Mouse (Mus musculus) MEL (cell line): Measurements from ENCODE around the gene Ifnar2. TPM values are rescaled to one million over a fixed set of nuclear protein-coding genes. Genes with fewer than 3 reads are reported as not detected.

ENCODE experiments used
- DNase-seq: peaks from one replicate; pipeline ENCODE4 v3.0.0; 2011; ENCODE audit warnings: low read depth, low spot score
- H3K27ac ChIP-seq: 2 replicates; pipeline ENCODE4 v1.5.1; 2012; ENCODE audit warnings: low read depth, mild to moderate bottlenecking, control low read depth, low read length, moderate library complexity; ENCODE audit not compliant: control insufficient read depth
- H3K27me3 ChIP-seq, 2 experiments: fragments of 150-350 bp in 1 of 2; sonication (generic) in 1 of 2; 2 replicates each; pipeline ENCODE4 v1.6.1; 2012; ENCODE audit warnings: low read length in 2 of 2, mild to moderate bottlenecking in 2 of 2, improper control_type of control experiment in 1 of 2, moderate library complexity in 1 of 2; ENCODE audit not compliant: insufficient read depth in 2 of 2, control insufficient read depth in 1 of 2
- H3K36me3 ChIP-seq, 2 experiments: 2 replicates each; pipeline ENCODE4 v1.6.1; 2012 to 2014; ENCODE audit warnings: low read length in 2 of 2, improper control_type of control experiment in 1 of 2, inconsistent platforms in 1 of 2, mild to moderate bottlenecking in 1 of 2; ENCODE audit not compliant: insufficient read depth in 2 of 2, control insufficient read depth in 1 of 2
- H3K4me1 ChIP-seq, 2 experiments: fragments of 150-350 bp in 1 of 2; sonication (generic) in 1 of 2; 2 replicates each; pipeline ENCODE4 v1.6.1; 2012; ENCODE audit warnings: low read length in 2 of 2, improper control_type of control experiment in 1 of 2, mild to moderate bottlenecking in 1 of 2; ENCODE audit not compliant: insufficient read depth in 2 of 2, control insufficient read depth in 1 of 2
- H3K4me3 ChIP-seq, 2 experiments: fragments of 150-350 bp in 1 of 2; sonication (generic) in 1 of 2; 2 replicates each; pipeline ENCODE4 v1.5.1; 2012; ENCODE audit warnings: low read depth in 2 of 2, low read length in 2 of 2, mild to moderate bottlenecking in 2 of 2, moderate library complexity in 2 of 2, control low read depth in 1 of 2, improper control_type of control experiment in 1 of 2; ENCODE audit not compliant: control insufficient read depth in 1 of 2, insufficient read depth in 1 of 2
- H3K79me2 ChIP-seq: 2 replicates; pipeline ENCODE4 v1.6.1; 2012; ENCODE audit warnings: mild to moderate bottlenecking, low read length, moderate library complexity; ENCODE audit not compliant: control insufficient read depth, poor library complexity, insufficient read depth
- H3K9ac ChIP-seq: 2 replicates; pipeline ENCODE4 v1.6.1; 2012; ENCODE audit warnings: low read depth, mild to moderate bottlenecking, control low read depth, low read length, moderate library complexity; ENCODE audit not compliant: control insufficient read depth, poor library complexity, severe bottlenecking
- H3K9me3 ChIP-seq: fragments of 150-350 bp; sonication (generic); replicated peaks from 2 replicates; pipeline ENCODE4 v1.6.1; 2012; ENCODE audit warnings: mild to moderate bottlenecking, low read length, improper control_type of control experiment, moderate library complexity; ENCODE audit not compliant: insufficient read depth
- EP300 ChIP-seq, 2 experiments: IDR thresholded peaks; 2 replicates each; pipeline ENCODE4 v1.6.1; 2011; ENCODE audit warnings: improper control_type of control experiment in 2 of 2, low read length in 2 of 2, low read depth in 1 of 2, mild to moderate bottlenecking in 1 of 2
- ETS1 ChIP-seq: IDR thresholded peaks from 2 replicates; pipeline ENCODE4 v1.6.1; 2012; ENCODE audit warnings: low read depth, mild to moderate bottlenecking, inconsistent platforms, low read length, improper control_type of control experiment, moderate library complexity
- MEF2A ChIP-seq: IDR thresholded peaks from 2 replicates; pipeline ENCODE4 v1.6.1; 2014; ENCODE audit warnings: low read depth, mild to moderate bottlenecking, inconsistent platforms, low read length, improper control_type of control experiment; ENCODE audit not compliant: poor library complexity, insufficient replicate concordance, severe bottlenecking; ENCODE audit errors: extremely low read depth
- MXI1 ChIP-seq: IDR thresholded peaks from 2 replicates; pipeline ENCODE4 v1.6.1; 2011; ENCODE audit warnings: mild to moderate bottlenecking, low read depth, low read length, improper control_type of control experiment
- MYB ChIP-seq: IDR thresholded peaks from 2 replicates; pipeline ENCODE4 v1.6.1; 2011; ENCODE audit warnings: mild to moderate bottlenecking, low read depth, low read length, improper control_type of control experiment
- NELFE ChIP-seq: IDR thresholded peaks from 2 replicates; pipeline ENCODE4 v1.6.1; 2011; ENCODE audit warnings: low read depth, low read length, improper control_type of control experiment
- NRF1 ChIP-seq: IDR thresholded peaks from 2 replicates; pipeline ENCODE4 v1.6.1; 2014; ENCODE audit warnings: low read depth, mild to moderate bottlenecking, inconsistent platforms, low read length, improper control_type of control experiment, moderate library complexity; ENCODE audit not compliant: poor library complexity, insufficient read depth, severe bottlenecking
- POLR2A ChIP-seq, 2 experiments: IDR thresholded peaks; 2 replicates each; pipeline ENCODE4 v1.6.1; 2011 to 2012; ENCODE audit warnings: low read length in 2 of 2, mild to moderate bottlenecking in 2 of 2, control low read depth in 1 of 2, improper control_type of control experiment in 1 of 2, low read depth in 1 of 2, moderate library complexity in 1 of 2; ENCODE audit not compliant: control insufficient read depth in 1 of 2, insufficient read depth in 1 of 2, poor library complexity in 1 of 2
- POLR2AphosphoS2 ChIP-seq: IDR thresholded peaks from 2 replicates; pipeline ENCODE4 v1.6.1; 2011; ENCODE audit warnings: low read length, improper control_type of control experiment
- POLR2AphosphoS5 ChIP-seq: IDR thresholded peaks from 2 replicates; pipeline ENCODE4 v1.6.1; 2012; ENCODE audit warnings: low read depth, borderline replicate concordance, mild to moderate bottlenecking, inconsistent platforms, low read length, moderate library complexity, mixed read lengths
- RAD21 ChIP-seq: IDR thresholded peaks from 2 replicates; pipeline ENCODE4 v1.6.1; 2011; ENCODE audit warnings: mild to moderate bottlenecking, low read depth, low read length, improper control_type of control experiment
- SMC3 ChIP-seq: IDR thresholded peaks from 2 replicates; pipeline ENCODE4 v1.6.1; 2011; ENCODE audit warnings: low read depth, low read length, improper control_type of control experiment
- UBTF ChIP-seq: IDR thresholded peaks from 2 replicates; pipeline ENCODE4 v1.6.1; 2012; ENCODE audit warnings: low read depth, mild to moderate bottlenecking, inconsistent platforms, low read length, improper control_type of control experiment, moderate library complexity, borderline replicate concordance; ENCODE audit not compliant: insufficient read depth
- USF1 ChIP-seq: IDR thresholded peaks from 2 replicates; pipeline ENCODE4 v1.6.1; 2014; ENCODE audit warnings: low read depth, mild to moderate bottlenecking, inconsistent platforms, low read length, improper control_type of control experiment, moderate library complexity
- ZNF384 ChIP-seq: IDR thresholded peaks from 2 replicates; pipeline ENCODE4 v1.6.1; 2012; ENCODE audit warnings: low read depth, mild to moderate bottlenecking, inconsistent platforms, low read length, improper control_type of control experiment
- polyA plus RNA-seq, 2 experiments: library from polyadenylated mRNA; stranded (reverse) in 1 of 2; unstranded in 1 of 2; fragments of >175 nt in 1 of 2; fragments of >200 nt in 1 of 2; gene quantifications; 2 replicates each; pipeline versions ENCODE4 v1.2.1 to v1.2.4; 2012; ENCODE audit warnings: low replicate concordance in 2 of 2, low read depth in 1 of 2; ENCODE audit not compliant: insufficient read length in 2 of 2, insufficient read depth in 1 of 2, missing spikeins in 1 of 2
- total RNA-seq: library from RNA; depleted of rRNA; stranded (reverse); fragments of 300-350 nt; gene quantifications from 2 replicates; pipeline ENCODE4 v1.2.3, GENCODE M21; 2012

Gene Ifnar2
- total and polyA plus RNA-seq, 3 experiments = 21.8 to 38.3 TPM; not detected in 1

GRCm38 (mm10) chr16:91330496-91330895 lies 42.1 kb upstream of the Ifnar2 start:
- DNase-seq = no peak
- Histone ChIP-seq H3K9me3 (no peaks in the 10 kb centered on the region), H3K27ac (no peak overlapping the region), H3K27me3 (peaks cover 2 to 5% of the 10 kb centered on the region in 2 experiments; a peak in 2 of 4 replicates), H3K36me3 (no peaks in the 10 kb centered on the region), H3K9ac (no peak overlapping the region), H3K4me3 (no peak overlapping the region), H3K79me2 (no peaks in the 10 kb centered on the region), H3K4me1 (no peaks in the 10 kb centered on the region)
- TF ChIP-seq POLR2A (IDR thresholded peaks at IDR 0.05; ENCODE audit: control insufficient read depth in 1 of 2, insufficient read depth in 1 of 2, low read depth in 1 of 2, low read length in 2 of 2, poor library complexity in 1 of 2) (no peak), ETS1 (no peak), UBTF (no peak), MXI1 (no peak), ZNF384 (no peak), NELFE (no peak), SMC3 (no peak)

DNA sequence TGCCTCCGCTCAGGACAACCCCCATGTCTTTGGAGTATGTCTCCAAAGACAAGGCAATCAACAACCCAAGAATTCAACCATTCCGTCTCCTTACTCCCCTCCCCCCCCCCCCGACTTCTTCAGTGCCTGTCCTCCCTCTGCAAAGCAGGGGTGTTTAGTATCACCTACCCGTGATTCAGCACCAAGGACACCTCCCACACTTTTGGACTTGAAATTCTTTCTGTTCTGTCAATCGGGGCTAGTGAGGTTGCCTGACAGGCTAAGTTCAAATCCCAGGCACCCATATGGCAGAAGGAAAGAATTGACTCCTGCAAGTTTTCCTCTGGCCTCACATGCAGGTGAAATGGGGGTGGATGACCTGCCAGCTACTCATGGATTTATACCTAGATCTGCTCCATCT lies 41.4 kb upstream of the Ifnar2 start:
- peak; percentile 64 for DNase-seq
- Histone ChIP-seq H3K27ac (no peak overlapping the region), H3K4me3 (no peak overlapping the region), H3K27me3 (peaks cover 2 to 5% of the 10 kb centered on the region in 2 experiments; a peak in 2 of 4 replicates), H3K79me2 (no peaks in the 10 kb centered on the region), H3K4me1 (0 out of 4 replicates have a peak, but pooled peaks cover 0 to 3% of the 10 kb centered on the region in 2 experiments), H3K9ac (no peak overlapping the region), H3K36me3 (no peaks in the 10 kb centered on the region), H3K9me3 (no peaks in the 10 kb centered on the region)
- TF ChIP-seq NRF1 = no peak
- no peak for TF ChIP-seq RAD21

DNA sequence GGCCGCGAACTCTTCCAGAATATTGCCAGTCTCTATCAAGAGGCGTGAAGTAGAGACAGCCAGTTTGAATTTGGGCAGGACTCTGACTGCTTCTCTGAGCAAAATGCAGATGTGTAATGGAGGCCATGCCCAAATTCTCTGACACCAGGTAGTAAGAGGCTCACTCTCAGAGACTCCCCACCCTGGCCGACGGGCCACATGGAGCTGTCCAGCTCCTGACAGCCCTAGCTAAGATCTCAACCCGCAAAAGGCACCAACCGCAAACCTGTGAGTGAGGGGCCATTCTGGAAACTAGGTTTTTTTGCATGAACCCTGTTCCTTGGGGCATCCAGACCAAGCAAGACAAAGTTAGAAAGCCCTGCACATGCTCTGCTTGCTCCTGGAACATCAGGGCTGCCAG lies 39.7 kb upstream of the Ifnar2 start:
- Histone ChIP-seq H3K9ac (no peak overlapping the region), H3K4me1 (0 out of 4 replicates have a peak, but pooled peaks cover 0 to 8% of the 10 kb centered on the region in 2 experiments), H3K4me3 (no peak overlapping the region), H3K27me3 (peaks cover 2 to 5% of the 10 kb centered on the region in 2 experiments; a peak in 2 of 4 replicates), H3K79me2 (no peaks in the 10 kb centered on the region), H3K36me3 (no peaks in the 10 kb centered on the region), H3K27ac (no peak overlapping the region), H3K9me3 (no peaks in the 10 kb centered on the region)
- DNase-seq = peak; percentile 32
- TF ChIP-seq MEF2A (no peak), POLR2A (IDR thresholded peaks at IDR 0.05; ENCODE audit: control insufficient read depth in 1 of 2, insufficient read depth in 1 of 2, low read depth in 1 of 2, low read length in 2 of 2, poor library complexity in 1 of 2) (no peak), USF1 (no peak), POLR2AphosphoS5 (no peak), MXI1 (peak; percentile 30; the same call in 1 of the 2 replicates), EP300 (IDR thresholded peaks at IDR 0.05; ENCODE audit: low read depth in 1 of 2, low read length in 2 of 2) (no peak), MYB (no peak), POLR2AphosphoS2 (no peak)
